Mouse (Mus musculus) lung, embryonic 14.5 days (tissue): ENCODE data around the gene Sec31a. TPM values are rescaled to one million over a fixed set of nuclear protein-coding genes. Genes with fewer than 3 reads are reported as not detected.

Experiments
- ATAC-seq: fragments of 200-750 bp; cut with Nextera tagmentation; 2 replicates; pipeline ENCODE4 v1.8.0; 2017; ENCODE audit warnings: mild to moderate bottlenecking, moderate TSS enrichment, moderate library complexity; ENCODE audit not compliant: insufficient read depth
- DNase-seq: peaks from one replicate; pipeline ENCODE4 v3.0.0-alpha.2; 2015
- H3K27ac ChIP-seq: fragments of 300-500 bp; sonication (generic); 2 replicates; pipeline ENCODE4 v1.5.1; 2014; ENCODE audit warnings: low read depth, mild to moderate bottlenecking, moderate library complexity
- H3K27me3 ChIP-seq: fragments of 300-500 bp; sonication (generic); 2 replicates; pipeline ENCODE4 v1.6.1; 2014; ENCODE audit warnings: low read length, control low read depth; ENCODE audit not compliant: insufficient read depth
- H3K36me3 ChIP-seq: fragments of 300-500 bp; sonication (generic); 2 replicates; pipeline ENCODE4 v1.6.1; 2014; ENCODE audit warnings: control low read depth; ENCODE audit not compliant: insufficient read depth
- H3K4me1 ChIP-seq: fragments of 300-500 bp; sonication (generic); 2 replicates; pipeline ENCODE4 v1.6.1; 2014; ENCODE audit warnings: antibody characterized with exemption, control low read depth; ENCODE audit not compliant: insufficient read depth
- H3K4me2 ChIP-seq: fragments of 300-500 bp; sonication (generic); 2 replicates; pipeline ENCODE4 v1.6.1; 2014; ENCODE audit warnings: mild to moderate bottlenecking
- H3K4me3 ChIP-seq: fragments of 300-500 bp; sonication (generic); 2 replicates; pipeline ENCODE4 v1.5.1; 2014; ENCODE audit warnings: low read depth, low read length
- H3K9ac ChIP-seq: fragments of 300-500 bp; sonication (generic); 2 replicates; pipeline ENCODE4 v1.6.1; 2014
- H3K9me3 ChIP-seq: fragments of 300-500 bp; sonication (generic); 2 replicates; pipeline ENCODE4 v1.6.1; 2016; ENCODE audit warnings: low read depth, low read length, control low read depth
- CTCF ChIP-seq: IDR thresholded peaks from 2 replicates; pipeline ENCODE4 v1.5.1; 2016; ENCODE audit warnings: antibody characterized with exemption, low read depth
- WGBS: fragments of 180-500 bp; shearing (Covaris S2); extraction: QIAGEN DNeasy Blood & Tissue Kit; methylation state at CpG from one replicate; pipeline ENCODE4 v1.1.7; 2014; 5-methylcytosine and 5-hydroxymethylcytosine counted together
- polyA plus RNA-seq: library from polyadenylated mRNA; unstranded; fragments of >200 nt; fragmentation: Nextera tagmentation; extraction: Ambion mirVana; gene quantifications from 2 replicates; pipeline ENCODE4 v1.2.1, GENCODE M21; 2014

Sec31a gene
- polyA plus RNA-seq, 1 experiment from 2014 or later, result 169 TPM

DNA sequence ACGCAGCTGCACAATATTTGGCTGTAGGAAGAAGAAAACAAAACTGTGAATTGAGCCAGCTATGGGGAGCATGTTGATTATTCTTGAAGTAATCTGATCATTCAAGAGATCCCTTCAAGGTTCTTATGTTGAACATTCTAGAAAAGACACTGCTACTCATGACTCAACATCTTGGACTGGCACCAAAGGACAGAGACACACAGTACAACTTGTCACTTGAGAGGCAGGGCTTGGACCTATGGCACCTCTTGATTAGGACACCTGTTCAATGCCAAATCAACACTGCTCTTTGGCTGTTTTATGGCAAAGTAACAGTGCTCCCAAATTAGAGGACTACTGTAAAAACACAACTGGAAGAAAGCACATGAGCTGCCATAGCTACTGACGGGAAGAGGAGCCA lies 37.1 kb downstream of the Sec31a start:
- Histone ChIP-seq H3K4me1 (no peaks in the 10 kb centered on the region), H3K9ac (no peak overlapping the region), H3K9me3 (no peaks in the 10 kb centered on the region), H3K36me3 (peaks cover 99% of the 10 kb centered on the region), H3K4me3 (no peak overlapping the region), H3K4me2 (no peak overlapping the region), H3K27me3 (no peaks in the 10 kb centered on the region), H3K27ac (no peak overlapping the region)
- no peak for DNase-seq
- no peak for ATAC-seq
- TF ChIP-seq CTCF, result no peak
- WGBS, result 93% methylated on average over 2 of the region's 2 CpGs

DNA sequence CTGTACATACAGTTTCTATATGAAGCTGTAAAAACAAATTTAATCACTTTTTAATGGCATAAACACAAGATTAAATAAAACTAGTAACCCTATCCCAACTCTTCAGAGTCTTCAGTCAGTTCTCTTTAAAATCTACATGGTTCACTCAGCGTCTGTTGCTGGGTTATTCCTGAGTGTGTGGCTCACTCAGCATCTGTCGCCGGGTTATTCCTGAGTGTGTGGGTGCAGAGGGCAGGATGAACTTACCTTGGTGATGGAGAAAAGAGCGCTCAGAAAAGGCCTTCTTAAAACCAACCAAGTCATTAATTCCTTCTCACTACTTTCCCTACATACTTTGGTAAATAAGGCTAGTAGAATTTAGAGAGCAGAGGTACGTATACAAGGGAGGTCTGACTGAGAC lies 37.8 kb downstream of the Sec31a start:
- H3K9me3 ChIP-seq, result no peaks in the 10 kb centered on the region
- WGBS, result 88% methylated on average over 5 of the region's 5 CpGs
- H3K4me2 ChIP-seq, result no peak overlapping the region
- H3K4me1 ChIP-seq, result no peaks in the 10 kb centered on the region
- no peaks in the 10 kb centered on the region for H3K27me3 ChIP-seq
- no peak overlapping the region for H3K9ac ChIP-seq
- no peak overlapping the region for H3K4me3 ChIP-seq
- peaks cover 99% of the 10 kb centered on the region for H3K36me3 ChIP-seq
- ATAC-seq (no peak), DNase-seq (no peak)
- no peak overlapping the region for H3K27ac ChIP-seq
- TF ChIP-seq CTCF, result no peak

DNA sequence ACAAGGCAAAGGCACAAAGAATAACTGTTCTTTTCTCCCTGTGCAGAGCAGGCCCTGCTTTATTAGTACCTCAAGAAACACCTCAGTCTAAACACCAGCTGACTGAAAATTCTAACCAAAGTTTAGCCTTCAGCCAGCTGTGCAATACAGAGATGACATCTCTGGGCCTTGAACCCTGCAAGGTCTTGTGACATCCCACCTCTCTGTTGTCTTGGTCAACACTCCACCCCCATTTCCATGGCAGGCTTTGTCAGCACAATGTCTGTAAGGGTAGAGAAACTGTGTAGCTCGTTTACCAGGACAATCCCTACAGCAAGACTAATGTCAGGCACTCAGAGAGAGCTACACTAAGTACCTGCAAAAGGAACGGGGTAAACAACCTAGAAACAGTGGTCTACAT lies 38.7 kb downstream of the Sec31a start:
- Histone ChIP-seq H3K4me2 (no peak overlapping the region), H3K36me3 (peaks cover 99% of the 10 kb centered on the region), H3K9me3 (no peaks in the 10 kb centered on the region), H3K27ac (no peak overlapping the region), H3K4me1 (no peaks in the 10 kb centered on the region), H3K27me3 (no peaks in the 10 kb centered on the region), H3K4me3 (no peak overlapping the region), H3K9ac (no peak overlapping the region)
- TF ChIP-seq CTCF, result no peak
- no peak for ATAC-seq
- WGBS, result 67% methylated on average over 2 of the region's 2 CpGs
- DNase-seq, result no peak

DNA sequence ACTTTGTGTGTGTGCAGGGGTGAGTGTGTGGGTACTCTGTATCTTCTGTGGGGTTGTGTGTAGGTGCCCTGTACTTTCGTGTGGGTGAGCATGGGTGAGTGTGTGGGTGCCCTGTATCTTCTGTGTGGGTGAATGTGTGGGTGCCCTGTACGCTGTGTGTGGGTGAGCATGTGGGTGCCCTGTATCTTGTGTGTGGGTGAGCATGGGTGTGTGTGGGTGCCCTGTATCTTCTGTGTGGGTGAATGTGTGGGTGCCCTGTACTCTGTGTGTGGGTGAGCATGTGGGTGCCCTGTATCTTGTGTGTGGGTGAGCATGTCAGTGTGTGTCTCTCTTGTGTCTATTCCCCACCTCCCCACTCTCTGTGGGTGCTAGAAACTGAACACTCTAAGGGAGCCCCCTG lies 41.3 kb downstream of the Sec31a start:
- Histone ChIP-seq H3K27me3 (no peaks in the 10 kb centered on the region), H3K36me3 (peaks cover 96% of the 10 kb centered on the region), H3K27ac (no peak overlapping the region), H3K9ac (no peak overlapping the region), H3K4me3 (no peak overlapping the region), H3K4me1 (no peaks in the 10 kb centered on the region), H3K9me3 (no peaks in the 10 kb centered on the region), H3K4me2 (no peak overlapping the region)
- TF ChIP-seq CTCF, result no peak
- ATAC-seq (no peak), DNase-seq (no peak)
- WGBS, result 83% methylated on average over 2 of the region's 2 CpGs

DNA sequence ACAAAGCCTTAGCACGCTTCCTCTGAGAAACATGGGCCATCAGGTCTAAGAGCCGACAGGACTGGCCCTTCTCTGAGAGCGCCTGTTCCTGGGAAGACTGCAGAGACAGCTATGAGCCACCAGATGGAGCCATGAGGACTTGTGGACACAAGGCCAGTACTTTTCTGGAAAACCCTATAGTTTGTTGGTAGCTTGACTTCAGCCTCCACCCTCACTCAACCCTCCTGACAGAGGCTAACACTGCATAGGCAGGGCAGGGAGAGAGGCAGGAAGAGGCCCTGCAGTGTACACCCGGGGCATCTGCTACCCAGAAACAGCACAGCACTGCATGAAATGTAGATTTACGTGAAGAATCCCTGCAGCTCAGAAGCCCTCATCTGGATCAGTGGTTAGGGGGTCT lies 42.1 kb downstream of the Sec31a start:
- Histone ChIP-seq H3K4me2 (no peak overlapping the region), H3K27ac (no peak overlapping the region), H3K4me3 (no peak overlapping the region), H3K9me3 (no peaks in the 10 kb centered on the region), H3K9ac (no peak overlapping the region), H3K4me1 (no peaks in the 10 kb centered on the region), H3K36me3 (peaks cover 93% of the 10 kb centered on the region), H3K27me3 (no peaks in the 10 kb centered on the region)
- ATAC-seq (peak; percentile 62; the same call in 1 of the 2 replicates), DNase-seq (peak; percentile 81)
- WGBS, result 45% methylated on average over 5 of the region's 5 CpGs
- peak; percentile 76 for TF ChIP-seq CTCF

DNA sequence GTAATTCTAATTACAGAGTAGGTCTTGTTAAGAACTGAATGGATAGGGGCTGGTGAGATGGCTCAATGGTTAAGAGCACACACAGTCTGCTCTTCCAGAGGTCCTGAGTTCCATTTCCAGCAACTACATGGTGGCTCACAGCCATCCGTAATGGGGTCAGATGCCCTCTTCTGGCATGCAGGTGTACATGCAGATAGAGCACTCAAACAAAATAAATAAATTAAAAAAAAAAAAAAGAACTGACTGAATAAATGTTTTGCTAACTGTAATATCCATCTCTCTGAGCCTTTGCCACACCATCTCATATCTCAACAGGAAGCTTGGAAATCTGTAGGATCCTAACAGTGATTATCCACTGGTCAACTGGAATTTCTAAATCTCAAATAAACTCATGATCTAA lies 45.1 kb downstream of the Sec31a start:
- no peak overlapping the region for H3K9ac ChIP-seq
- DNase-seq (no peak), ATAC-seq (no peak)
- peak; percentile 39 for TF ChIP-seq CTCF
- H3K27me3 ChIP-seq, result no peaks in the 10 kb centered on the region
- peaks cover 93% of the 10 kb centered on the region for H3K36me3 ChIP-seq
- H3K9me3 ChIP-seq, result no peaks in the 10 kb centered on the region
- H3K4me1 ChIP-seq, result no peaks in the 10 kb centered on the region
- H3K4me2 ChIP-seq, result no peak overlapping the region
- WGBS, result 43% methylated on average over 1 of the region's 1 CpGs
- H3K27ac ChIP-seq, result no peak overlapping the region
- no peak overlapping the region for H3K4me3 ChIP-seq

DNA sequence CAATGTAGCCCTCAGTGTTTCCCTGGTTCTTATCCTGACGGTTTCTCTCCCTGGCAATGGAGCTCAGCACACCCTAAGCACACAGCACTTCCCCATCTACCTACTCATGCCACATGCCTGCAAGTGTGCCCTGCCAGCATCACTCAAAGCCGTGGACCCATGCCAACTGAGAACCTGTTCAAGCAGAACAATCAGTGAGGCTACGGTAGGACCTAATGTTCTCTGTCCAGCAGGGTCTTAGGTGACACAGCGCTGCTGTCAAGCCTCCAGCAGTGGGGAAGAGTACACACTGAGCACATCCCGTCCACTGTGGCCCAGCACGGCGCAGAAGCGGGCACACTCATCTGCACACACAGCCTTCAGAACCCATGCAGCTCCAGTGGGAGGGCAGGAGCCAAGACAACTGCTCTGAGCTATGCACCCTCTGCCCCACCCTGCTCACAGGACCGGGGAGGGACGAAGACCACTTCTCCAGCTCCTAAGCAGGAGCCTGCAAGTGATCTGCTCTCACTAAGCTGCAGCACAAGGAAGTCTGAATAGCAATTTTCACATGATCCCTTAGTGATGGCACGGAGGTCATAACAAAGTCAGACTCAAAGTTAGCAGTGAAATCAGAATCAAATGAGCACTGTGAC lies 46.1 kb downstream of the Sec31a start:
- Histone ChIP-seq H3K9ac (no peak overlapping the region), H3K27ac (no peak overlapping the region), H3K4me2 (no peak overlapping the region), H3K4me1 (no peaks in the 10 kb centered on the region), H3K4me3 (no peak overlapping the region), H3K36me3 (peaks cover 93% of the 10 kb centered on the region), H3K27me3 (no peaks in the 10 kb centered on the region), H3K9me3 (no peaks in the 10 kb centered on the region)
- TF ChIP-seq CTCF, result no peak
- DNase-seq, result no peak
- no peak for ATAC-seq
- 85% methylated on average over 11 of the region's 11 CpGs for WGBS

DNA sequence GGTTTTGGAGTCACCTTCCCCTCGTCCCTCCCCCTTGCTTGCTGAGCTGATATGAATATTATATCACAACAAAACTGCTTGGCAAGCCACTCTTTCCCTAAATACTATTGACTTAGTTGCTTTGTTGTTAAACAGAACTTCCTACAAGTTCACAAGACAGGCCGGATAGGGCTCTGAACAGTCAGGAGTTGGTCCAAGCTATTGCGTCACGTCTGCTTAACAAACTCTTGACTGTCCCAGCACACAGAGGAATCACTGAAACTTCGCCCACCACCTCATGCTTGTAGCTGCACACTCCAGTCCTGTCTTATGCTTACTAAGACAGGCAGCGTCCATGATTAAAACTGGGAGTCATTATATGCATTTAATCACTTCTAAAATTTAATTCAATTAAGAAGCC lies 46.9 kb downstream of the Sec31a start:
- Histone ChIP-seq H3K4me3 (no peak overlapping the region), H3K4me1 (no peaks in the 10 kb centered on the region), H3K9ac (no peak overlapping the region), H3K9me3 (no peaks in the 10 kb centered on the region), H3K36me3 (peaks cover 93% of the 10 kb centered on the region), H3K27me3 (no peaks in the 10 kb centered on the region), H3K27ac (no peak overlapping the region), H3K4me2 (no peak overlapping the region)
- 75% methylated on average over 6 of the region's 6 CpGs for WGBS
- DNase-seq (no peak), ATAC-seq (no peak)
- TF ChIP-seq CTCF, result no peak
